Mouse (Mus musculus): ENCODE data around the gene Cenpj. TPM values are rescaled to one million over a fixed set of nuclear protein-coding genes. Genes with fewer than 3 reads are reported as not detected.

The Cenpj gene
- polyA plus RNA-seq, 1 experiment from 2014 or later, result 8.8 TPM

- no peak for ATAC-seq (replicated peaks; ENCODE audit: low FRiP score, low TSS enrichment, low read depth)
- Histone ChIP-seq H3K27ac (ENCODE audit: low read depth) (no peak overlapping the region), H3K4me3 (ENCODE audit: low read depth, low read length) (no peak overlapping the region), H3K4me2 (ENCODE audit: low read length) (no peak overlapping the region), H3K36me3 (ENCODE audit: control insufficient read depth, insufficient read depth, low read length) (no peaks in the 10 kb centered on the region), H3K9ac (ENCODE audit: low read length) (no peak overlapping the region), H3K27me3 (replicated peaks; ENCODE audit: control insufficient read depth, insufficient read depth, low read length) (no peaks in the 10 kb centered on the region), H3K4me1 (replicated peaks; ENCODE audit: control insufficient read depth, insufficient read depth, low read length) (no peaks in the 10 kb centered on the region), H3K9me3 (ENCODE audit: control insufficient read depth, low read length) (no peaks in the 10 kb centered on the region)
- WGBS, result 83% methylated on average over 2 of the region's 2 CpGs
- no peak for DNase-seq (ENCODE audit: low spot score)
These were observed 60.5 kb downstream of the Cenpj start for GRCm38 (mm10) chr14:56514775-56515174.

- no peak overlapping the region for H3K9ac ChIP-seq (ENCODE audit: low read length)
- no peak for DNase-seq (ENCODE audit: low spot score)
- H3K27me3 ChIP-seq (replicated peaks; ENCODE audit: control insufficient read depth, insufficient read depth, low read length), result no peaks in the 10 kb centered on the region
- no peak overlapping the region for H3K4me3 ChIP-seq (ENCODE audit: low read depth, low read length)
- H3K4me1 ChIP-seq (replicated peaks; ENCODE audit: control insufficient read depth, insufficient read depth, low read length), result no peaks in the 10 kb centered on the region
- WGBS, result 40% methylated on average over 6 of the region's 6 CpGs
- no peaks in the 10 kb centered on the region for H3K36me3 ChIP-seq (ENCODE audit: control insufficient read depth, insufficient read depth, low read length)
- H3K9me3 ChIP-seq (ENCODE audit: control insufficient read depth, low read length), result no peaks in the 10 kb centered on the region
- ATAC-seq (replicated peaks; ENCODE audit: low FRiP score, low TSS enrichment, low read depth), result no peak
- H3K27ac ChIP-seq (ENCODE audit: low read depth), result no peak overlapping the region
- H3K4me2 ChIP-seq (ENCODE audit: low read length), result no peak overlapping the region
These were observed 63.1 kb downstream of the Cenpj start for GRCm38 (mm10) chr14:56512084-56512483.

- Histone ChIP-seq H3K27me3 (replicated peaks; ENCODE audit: control insufficient read depth, insufficient read depth, low read length) (no peaks in the 10 kb centered on the region), H3K27ac (ENCODE audit: low read depth) (no peak overlapping the region), H3K4me1 (replicated peaks; ENCODE audit: control insufficient read depth, insufficient read depth, low read length) (no peaks in the 10 kb centered on the region), H3K36me3 (ENCODE audit: control insufficient read depth, insufficient read depth, low read length) (no peaks in the 10 kb centered on the region), H3K9ac (ENCODE audit: low read length) (no peak overlapping the region), H3K9me3 (ENCODE audit: control insufficient read depth, low read length) (no peaks in the 10 kb centered on the region), H3K4me2 (ENCODE audit: low read length) (no peak overlapping the region), H3K4me3 (ENCODE audit: low read depth, low read length) (no peak overlapping the region)
- 64% methylated on average over 3 of the region's 3 CpGs for WGBS
- ATAC-seq (replicated peaks; ENCODE audit: low FRiP score, low TSS enrichment, low read depth), result no peak
- DNase-seq (ENCODE audit: low spot score), result no peak
These were observed 68.5 kb downstream of the Cenpj start for GRCm38 (mm10) chr14:56506743-56507142.

- Histone ChIP-seq H3K9ac (ENCODE audit: low read length) (no peak overlapping the region), H3K27me3 (replicated peaks; ENCODE audit: control insufficient read depth, insufficient read depth, low read length) (no peaks in the 10 kb centered on the region), H3K4me2 (ENCODE audit: low read length) (no peak overlapping the region), H3K9me3 (ENCODE audit: control insufficient read depth, low read length) (no peaks in the 10 kb centered on the region), H3K36me3 (ENCODE audit: control insufficient read depth, insufficient read depth, low read length) (no peaks in the 10 kb centered on the region), H3K27ac (ENCODE audit: low read depth) (no peak overlapping the region), H3K4me3 (ENCODE audit: low read depth, low read length) (no peak overlapping the region), H3K4me1 (replicated peaks; ENCODE audit: control insufficient read depth, insufficient read depth, low read length) (no peaks in the 10 kb centered on the region)
- WGBS, result 51% methylated on average over 4 of the region's 4 CpGs
- DNase-seq (ENCODE audit: low spot score), result no peak
- no peak for ATAC-seq (replicated peaks; ENCODE audit: low FRiP score, low TSS enrichment, low read depth)
These were observed 72.8 kb downstream of the Cenpj start for GRCm38 (mm10) chr14:56502407-56502806.

- Histone ChIP-seq H3K9ac (ENCODE audit: low read length) (no peak overlapping the region), H3K4me2 (ENCODE audit: low read length) (no peak overlapping the region), H3K4me1 (replicated peaks; ENCODE audit: control insufficient read depth, insufficient read depth, low read length) (no peaks in the 10 kb centered on the region), H3K27ac (ENCODE audit: low read depth) (no peak overlapping the region), H3K36me3 (ENCODE audit: control insufficient read depth, insufficient read depth, low read length) (no peaks in the 10 kb centered on the region), H3K9me3 (ENCODE audit: control insufficient read depth, low read length) (no peaks in the 10 kb centered on the region), H3K27me3 (replicated peaks; ENCODE audit: control insufficient read depth, insufficient read depth, low read length) (no peaks in the 10 kb centered on the region), H3K4me3 (ENCODE audit: low read depth, low read length) (no peak overlapping the region)
- DNase-seq (ENCODE audit: low spot score) (no peak), ATAC-seq (replicated peaks; ENCODE audit: low FRiP score, low TSS enrichment, low read depth) (no peak)
These were observed 85.4 kb downstream of the Cenpj start for GRCm38 (mm10) chr14:56489806-56490205.

Other genes with a start within 250 kb of the Cenpj start
- gene Atp12a, start 210.4 kb downstream of the Cenpj start, polyA plus RNA-seq (2014; fragmentation: Nextera tagmentation; extraction: Ambion mirVana), result 0.15 TPM in 1 of 2 replicates, not detected in the other
- 1.3 and 2.1 TPM in 2 replicates for gene Rnf17, start 172.8 kb downstream of the Cenpj start, polyA plus RNA-seq (2014; fragmentation: Nextera tagmentation; extraction: Ambion mirVana)
- gene Parp4, start 194 bp upstream of the Cenpj start, polyA plus RNA-seq (2014; fragmentation: Nextera tagmentation; extraction: Ambion mirVana), result 4.3 and 4.7 TPM in 2 replicates
- 27.4 and 29.5 TPM in 2 replicates for gene Mphosph8, start 92.8 kb upstream of the Cenpj start, polyA plus RNA-seq (2014; fragmentation: Nextera tagmentation; extraction: Ambion mirVana)
- gene Pspc1, start 202.9 kb upstream of the Cenpj start, polyA plus RNA-seq (2014; fragmentation: Nextera tagmentation; extraction: Ambion mirVana), result 31.1 and 34.7 TPM in 2 replicates
- 18.2 and 22.6 TPM in 2 replicates for gene Zmym5, start 236.3 kb upstream of the Cenpj start, polyA plus RNA-seq (2014; fragmentation: Nextera tagmentation; extraction: Ambion mirVana)

Measured in intestine, embryonic 14.5 days (tissue).